Mouse (Mus musculus) brain, adult 2 months (tissue): ENCODE results near the gene Atg9b.

Experiments used
- DNase-seq: peaks from one replicate; pipeline ENCODE4 v3.0.0; 2011; ENCODE audit warnings: low read depth, low spot score

Atg9b gene

DNA sequence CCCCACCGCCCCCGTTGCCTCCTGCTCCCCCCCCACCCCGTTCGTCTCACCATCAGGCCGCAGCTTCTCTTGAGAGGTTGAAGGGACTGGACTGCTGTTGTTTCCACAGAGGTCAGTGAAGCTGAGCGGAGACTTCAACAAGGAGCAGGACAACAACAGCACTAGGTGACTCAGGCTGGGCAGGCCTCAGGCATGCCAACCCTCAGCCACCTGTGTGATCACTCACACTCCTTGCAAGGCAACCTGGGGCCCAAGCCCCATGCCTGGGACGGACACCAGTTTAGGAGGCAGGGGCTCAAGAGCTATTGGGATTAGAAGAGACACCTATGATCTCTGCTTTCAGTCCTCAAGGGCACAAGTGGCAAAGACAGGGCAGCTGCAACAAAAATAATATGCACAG is at the start of gene Atg9b:
Atg9b (minus strand) TSS at position 280 of the 400 bp plus-strand sequence.
- DNase-seq, result no peak

DNA sequence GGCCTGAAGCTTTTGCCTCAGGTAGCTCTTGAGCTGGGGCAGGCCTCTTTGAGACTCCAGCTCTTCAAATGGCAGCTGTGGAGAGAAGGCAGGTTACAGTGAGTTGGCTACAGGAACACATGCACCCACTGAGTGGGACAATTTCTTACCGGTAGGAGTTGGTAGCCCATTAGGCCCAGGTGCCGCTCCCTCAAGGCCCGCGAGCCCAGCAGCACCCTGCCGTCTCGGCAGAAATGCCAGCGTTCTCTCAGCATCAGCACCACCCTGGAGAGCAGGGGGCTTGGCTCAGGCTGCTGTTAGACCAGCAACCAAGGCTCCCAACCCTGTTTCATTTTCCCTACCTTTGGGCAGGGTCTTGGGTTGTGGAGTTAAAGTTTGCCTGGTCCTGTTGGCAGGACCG is 49.2 kb upstream of the Atg9b start:
- DNase-seq, result no peak

GRCm38 (mm10) chr5:24433993-24434392 is 42.0 kb upstream of the Atg9b start:
- DNase-seq, result no peak

- no peak for DNase-seq
These were observed 36.7 kb upstream of the Atg9b start for GRCm38 (mm10) chr5:24428596-24428995.

- DNase-seq, result no peak
These were observed 36.0 kb upstream of the Atg9b start for GRCm38 (mm10) chr5:24427981-24428402.

GRCm38 (mm10) chr5:24427285-24427633 is 35.3 kb upstream of the Atg9b start:
- DNase-seq, result no peak

GRCm38 (mm10) chr5:24426556-24427284 is 34.8 kb upstream of the Atg9b start:
- no peak for DNase-seq

- no peak for DNase-seq
These were observed 34.1 kb upstream of the Atg9b start for GRCm38 (mm10) chr5:24426037-24426432.

DNA sequence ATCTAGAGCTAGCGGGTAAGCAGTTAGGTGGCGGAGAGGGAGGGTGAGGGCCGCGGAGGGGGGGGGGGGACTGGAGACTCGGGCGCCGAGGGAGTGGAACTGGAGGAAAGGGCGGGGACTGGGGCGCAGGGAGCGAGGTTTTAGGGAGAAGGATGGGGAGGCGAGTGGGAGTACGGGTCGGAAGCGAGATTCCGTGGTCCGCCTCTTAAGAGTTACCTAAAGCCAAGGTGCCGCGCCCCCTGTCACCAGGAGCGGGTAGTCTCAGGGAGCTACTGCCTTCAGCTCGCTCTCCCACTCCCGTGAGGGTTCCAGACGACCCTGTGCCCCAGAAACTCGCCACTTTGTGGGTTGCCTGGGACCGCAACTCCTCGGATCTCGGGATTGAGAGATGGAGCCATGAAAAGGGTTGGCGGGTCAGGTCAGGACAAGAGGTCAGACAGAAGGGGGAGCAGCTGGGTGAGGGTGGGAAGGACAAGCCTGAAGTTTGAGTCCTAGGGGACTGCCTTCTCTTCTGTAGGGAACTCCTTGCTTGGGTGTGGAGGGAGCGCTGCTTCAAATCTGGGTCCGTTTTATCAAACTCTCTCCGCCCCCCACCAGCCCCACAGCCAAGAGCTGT is 33.6 kb upstream of the Atg9b start:
- DNase-seq, result no peak

DNA sequence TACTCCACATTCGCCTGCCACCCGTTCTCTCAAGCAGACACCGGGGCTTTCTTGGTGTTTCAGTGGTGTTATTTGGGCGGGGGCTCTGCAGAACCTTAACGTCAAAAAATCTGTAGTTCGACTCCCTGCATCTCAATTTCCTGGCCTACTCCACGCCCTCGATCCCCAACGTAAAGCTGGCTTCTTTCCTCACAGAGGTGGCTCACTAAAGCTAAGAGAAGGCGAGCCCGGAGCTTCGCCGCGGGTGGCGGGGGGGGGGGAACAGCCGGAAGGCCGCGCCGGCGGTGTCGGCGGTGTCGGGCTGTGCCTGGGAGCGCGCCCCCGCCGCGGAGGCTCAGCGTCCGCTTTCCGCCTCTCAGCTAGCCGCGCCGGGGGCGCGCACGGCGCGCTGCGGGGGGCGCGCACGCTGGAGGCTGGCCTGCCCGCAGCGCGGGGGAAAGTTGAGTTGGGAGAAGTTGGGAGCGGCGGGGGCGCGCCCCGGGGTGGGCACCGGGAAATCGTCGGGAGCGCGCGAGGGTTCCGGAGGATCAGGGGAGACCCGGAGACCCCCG is 33.0 kb upstream of the Atg9b start:
- peak; percentile 92 for DNase-seq

GRCm38 (mm10) chr5:24424004-24424781 is 32.2 kb upstream of the Atg9b start:
- no peak for DNase-seq

- DNase-seq, result peak; percentile 100
These were observed 31.4 kb upstream of the Atg9b start, which contains the start of the genes Cdk5 and Slc4a2 for GRCm38 (mm10) chr5:24423129-24424003. Cdk5 (minus strand) TSS chr5:24423530. Slc4a2 (plus strand) TSS chr5:24423837.

DNA sequence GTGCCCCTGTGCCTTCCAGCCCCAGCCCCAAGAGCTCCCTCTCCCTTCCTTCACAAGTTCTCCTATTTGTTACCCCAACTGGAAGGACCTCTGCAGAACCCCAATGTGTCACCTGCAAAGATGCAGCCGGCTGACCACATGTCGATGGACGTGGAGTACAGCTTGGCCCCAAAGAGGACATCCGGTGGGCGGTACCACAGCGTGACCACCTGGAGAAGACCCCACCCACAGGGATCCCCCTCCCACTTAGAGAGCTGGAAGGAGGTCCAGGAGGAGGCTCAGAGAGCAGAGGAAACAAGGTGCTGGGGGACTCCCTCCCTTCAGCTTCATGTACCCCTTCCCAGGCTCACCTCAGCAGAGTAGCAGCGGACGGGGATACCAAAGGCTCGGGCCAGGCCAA is 28.4 kb upstream of the Atg9b start:
- no peak for DNase-seq

- DNase-seq, result no peak
These were observed 25.6 kb upstream of the Atg9b start for GRCm38 (mm10) chr5:24417587-24417986.

DNA sequence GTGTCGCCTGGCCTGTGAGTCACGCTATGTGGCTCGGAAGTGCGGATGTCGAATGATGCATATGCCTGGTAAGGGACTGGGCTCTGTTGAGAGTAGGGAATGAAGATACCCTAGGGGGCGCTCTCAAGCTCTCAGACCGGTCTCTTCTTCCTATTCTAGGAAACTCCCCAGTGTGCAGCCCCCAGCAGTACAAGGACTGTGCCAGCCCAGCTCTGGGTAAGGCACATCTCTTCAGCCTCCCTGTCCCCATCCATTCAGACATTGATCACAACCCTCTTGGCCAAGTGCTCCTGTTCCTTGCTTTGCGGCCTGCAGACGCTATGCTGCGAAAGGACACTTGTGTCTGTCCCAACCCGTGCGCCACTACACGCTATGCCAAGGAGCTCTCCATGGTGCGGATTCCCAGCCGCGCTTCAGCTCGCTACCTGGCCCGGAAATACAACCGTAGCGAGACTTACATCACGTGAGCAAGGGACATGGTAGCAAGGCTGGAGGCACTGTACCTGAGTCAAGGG is 24.3 kb upstream of the Atg9b start:
- DNase-seq, result peak; percentile 90

DNA sequence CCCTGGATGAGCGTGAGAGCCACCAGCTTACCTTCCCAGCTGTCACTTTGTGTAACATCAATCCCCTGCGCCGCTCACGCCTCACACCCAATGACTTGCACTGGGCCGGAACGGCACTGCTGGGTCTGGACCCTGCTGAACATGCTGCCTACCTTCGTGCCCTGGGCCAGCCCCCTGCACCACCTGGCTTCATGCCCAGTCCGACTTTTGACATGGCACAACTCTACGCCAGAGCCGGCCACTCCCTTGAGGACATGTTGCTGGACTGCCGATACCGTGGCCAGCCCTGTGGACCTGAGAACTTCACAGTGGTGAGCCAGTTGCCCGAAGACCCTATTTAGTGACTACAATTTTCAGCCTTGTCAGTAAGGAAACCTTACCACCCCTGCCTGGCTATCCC is 22.0 kb upstream of the Atg9b start:
- DNase-seq, result no peak

GRCm38 (mm10) chr5:24413042-24413693 is 21.2 kb upstream of the Atg9b start, which contains the start of gene Asic3:
Asic3 (plus strand) TSS chr5:24413392.
- DNase-seq, result no peak

- DNase-seq, result no peak
These were observed 20.1 kb upstream of the Atg9b start for GRCm38 (mm10) chr5:24412063-24412462.

DNA sequence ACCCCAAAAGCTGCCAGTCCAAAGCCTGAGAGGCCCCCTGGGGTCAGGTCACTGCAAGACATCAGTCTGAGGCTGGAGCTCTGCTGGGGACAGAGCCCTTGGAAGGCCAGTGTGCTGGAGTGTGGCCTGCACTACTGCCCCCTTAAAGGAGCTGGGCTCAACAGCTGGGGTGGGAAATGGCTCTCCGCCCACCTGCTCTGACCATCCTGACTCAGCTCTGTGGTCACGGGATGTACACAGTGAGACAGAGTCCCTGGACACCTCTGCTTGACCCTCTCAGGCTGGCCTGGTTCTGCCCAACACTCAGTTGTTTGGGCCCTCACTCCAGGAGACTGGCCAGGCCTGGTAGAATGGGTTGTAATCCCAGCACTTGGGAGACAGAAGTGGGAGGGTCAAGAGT is 17.5 kb upstream of the Atg9b start:
- DNase-seq, result no peak

- peak; percentile 70 for DNase-seq
These were observed 16.7 kb upstream of the Atg9b start for GRCm38 (mm10) chr5:24408651-24409050.
